ENCODE assay signal across 22 mouse cellular contexts in genomic region chrX:16837293-16837692, GRCm38 (mm10). TPM values are rescaled to one million over a fixed set of nuclear protein-coding genes. Genes with fewer than 3 reads are reported as not detected.
A peak's percentile ranks its signal among the peaks of the same experiment; 100 is the strongest.
DNase-seq lines count a peak whose midpoint lies in the region; ATAC-seq lines count a peak whose summit lies in the region.
"Had no signal": no experiment of that assay in that cellular context is flagged by ENCODE, and none has a peak within 500 bp of the region (broad histone marks: within the 10 kb centered on the region; RNA-seq: fewer than 3 reads in every experiment).

No protein-coding gene starts in this region.

- intact Hi-C loops in gastrocnemius, postnatal 36 days (cut with DNase I), result no loop called here

- H3K4me1 ChIP-seq in intestine, embryonic 15.5 days (replicated peaks), result no peaks in the 10 kb centered on the region
- H3K4me1 ChIP-seq in intestine, embryonic 16.5 days (ENCODE audit: control insufficient read depth, insufficient read depth, low read length), result no peaks in the 10 kb centered on the region
- H3K4me1 ChIP-seq: embryonic facial prominence, embryonic 13.5 days; embryonic facial prominence, embryonic 15.5 days; forebrain, embryonic 10.5 days; forebrain, embryonic 12.5 days had no signal

- no peak overlapping the region for H3K9ac ChIP-seq in intestine, embryonic 15.5 days
- no peak overlapping the region for H3K9ac ChIP-seq in intestine, embryonic 16.5 days (ENCODE audit: low read depth, low read length)
- H3K9ac ChIP-seq: embryonic facial prominence, embryonic 13.5 days; embryonic facial prominence, embryonic 15.5 days; forebrain, embryonic 12.5 days had no signal

- peak; percentile 22 for DNase-seq in yolk sac, embryonic 10.5 days (ENCODE audit: low spot score)
- no peak for DNase-seq in cerebellum, postnatal 25 days
- DNase-seq in gastrocnemius, postnatal 36 days, result no peak
- DNase-seq: adrenal gland, adult 2 months; adrenal gland, postnatal 10 days; adrenal gland, postnatal 25 days; cerebellum, adult 11 months; cerebellum, adult 18-20 months; cerebellum, adult 9-10 months; cerebellum, postnatal 10 days; cerebellum, postnatal 36 days; embryo, embryonic 11 days had no signal

- 79% methylated on average over 1 of the region's 1 CpGs for WGBS in intestine, embryonic 15.5 days
- 77% methylated on average over 1 of the region's 1 CpGs for WGBS in intestine, embryonic 16.5 days

- no peaks in the 10 kb centered on the region for H3K9me3 ChIP-seq in intestine, embryonic 15.5 days
- no peaks in the 10 kb centered on the region for H3K9me3 ChIP-seq in intestine, embryonic 16.5 days (ENCODE audit: control insufficient read depth, low read length)
- H3K9me3 ChIP-seq: embryonic facial prominence, embryonic 13.5 days; embryonic facial prominence, embryonic 15.5 days; forebrain, embryonic 10.5 days; forebrain, embryonic 12.5 days had no signal

- H3K4me3 ChIP-seq in intestine, embryonic 15.5 days (replicated peaks), result no peak overlapping the region
- no peak overlapping the region for H3K4me3 ChIP-seq in intestine, embryonic 16.5 days (ENCODE audit: low read length)
- H3K4me3 ChIP-seq: embryonic facial prominence, embryonic 13.5 days; embryonic facial prominence, embryonic 15.5 days; erythroblast, embryonic 14.5 days; forebrain, embryonic 10.5 days; forebrain, embryonic 12.5 days had no signal

- no peaks in the 10 kb centered on the region for H3K36me3 ChIP-seq in intestine, embryonic 15.5 days
- no peaks in the 10 kb centered on the region for H3K36me3 ChIP-seq in intestine, embryonic 16.5 days (ENCODE audit: control insufficient read depth, insufficient read depth, low read length)
- H3K36me3 ChIP-seq: embryonic facial prominence, embryonic 13.5 days; embryonic facial prominence, embryonic 15.5 days; forebrain, embryonic 10.5 days; forebrain, embryonic 12.5 days had no signal

- H3K27ac ChIP-seq in intestine, embryonic 15.5 days, result no peak overlapping the region
- H3K27ac ChIP-seq in intestine, embryonic 16.5 days (ENCODE audit: low read length), result no peak overlapping the region
- H3K27ac ChIP-seq: embryonic facial prominence, embryonic 13.5 days; embryonic facial prominence, embryonic 15.5 days; forebrain, embryonic 10.5 days; forebrain, embryonic 12.5 days had no signal

- H3K4me2 ChIP-seq in intestine, embryonic 15.5 days (replicated peaks), result no peak overlapping the region
- H3K4me2 ChIP-seq in intestine, embryonic 16.5 days (ENCODE audit: low read depth, low read length), result no peak overlapping the region
- H3K4me2 ChIP-seq: embryonic facial prominence, embryonic 13.5 days; embryonic facial prominence, embryonic 15.5 days; forebrain, embryonic 12.5 days had no signal

- H3K27me3 ChIP-seq in intestine, embryonic 15.5 days (replicated peaks), result no peaks in the 10 kb centered on the region
- H3K27me3 ChIP-seq in intestine, embryonic 16.5 days (replicated peaks; ENCODE audit: control insufficient read depth, insufficient read depth, low read length), result no peaks in the 10 kb centered on the region
- H3K27me3 ChIP-seq: embryonic facial prominence, embryonic 13.5 days; embryonic facial prominence, embryonic 15.5 days; forebrain, embryonic 12.5 days had no signal

- peak; percentile 48 for ATAC-seq in intestine, embryonic 15.5 days
- peak; percentile 57 for ATAC-seq in intestine, embryonic 16.5 days
- ATAC-seq: forebrain, embryonic 14.5 days; forebrain, embryonic 16.5 days had no signal

RNA-seq across cellular contexts. Expression of gene Maob, which starts 20.1 kb away (rescaled TPM):
- polyA plus RNA-seq in intestine, embryonic 15.5 days (2015; fragmentation: Nextera tagmentation; extraction: Ambion mirVana), result 99.4 and 117 TPM in 2 replicates
- 193 and 262 TPM in 2 replicates for polyA plus RNA-seq in intestine, embryonic 16.5 days (2015; fragmentation: Nextera tagmentation; extraction: Ambion mirVana)
- total RNA-seq in gastrocnemius, postnatal 36 days (2021), result 1 to 10 TPM; 5.1 to 5.5 TPM
- total RNA-seq: MEL had no signal
